Mouse (Mus musculus): ENCODE data around the gene Fgf4. TPM values are rescaled to one million over a fixed set of nuclear protein-coding genes. Genes with fewer than 3 reads are reported as not detected.
A peak's percentile ranks its signal among the peaks of the same experiment; 100 is the strongest.

Fgf4 gene
- not detected in 2 replicates for polyA plus RNA-seq (2011; ENCODE audit: insufficient read length, low read depth, missing spikeins)

DNA sequence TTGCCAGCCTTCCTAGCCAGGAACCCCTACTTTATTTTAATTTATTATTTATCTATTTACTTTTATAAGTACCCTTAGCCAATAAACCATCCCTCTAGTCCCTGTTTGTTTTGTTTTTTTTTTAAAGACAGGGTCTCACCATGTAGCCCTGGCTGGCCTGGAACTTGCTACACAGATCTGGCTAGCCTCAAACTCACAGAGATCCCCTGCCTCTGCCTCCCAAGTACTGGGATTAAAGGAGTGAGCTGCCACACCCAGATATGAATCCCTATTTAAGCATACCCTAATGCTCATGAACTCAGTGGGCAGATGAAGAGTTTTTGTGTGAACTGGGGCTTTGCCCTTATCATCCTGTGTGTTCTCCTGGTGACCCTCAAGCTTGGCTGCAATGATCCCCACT lies at the start of gene Fgf4:
Fgf4 (plus strand) TSS at position 301 of the 400 bp plus-strand sequence.
- TF ChIP-seq CTCF (IDR thresholded peaks at IDR 0.05; ENCODE audit: borderline replicate concordance, insufficient read depth, low read length) (no peak), POLR2A (IDR thresholded peaks at IDR 0.05; ENCODE audit: low read depth, low read length) (no peak)
- Histone ChIP-seq H3K4me3 (ENCODE audit: insufficient read depth, low read length) (no peak within 1 kb of the TSS), H3K27ac (ENCODE audit: insufficient read depth, low read length) (no peak within 1 kb of the TSS), H3K4me1 (ENCODE audit: control insufficient read depth, insufficient read depth, low read length) (no peaks in the 10 kb centered on the region)

DNA sequence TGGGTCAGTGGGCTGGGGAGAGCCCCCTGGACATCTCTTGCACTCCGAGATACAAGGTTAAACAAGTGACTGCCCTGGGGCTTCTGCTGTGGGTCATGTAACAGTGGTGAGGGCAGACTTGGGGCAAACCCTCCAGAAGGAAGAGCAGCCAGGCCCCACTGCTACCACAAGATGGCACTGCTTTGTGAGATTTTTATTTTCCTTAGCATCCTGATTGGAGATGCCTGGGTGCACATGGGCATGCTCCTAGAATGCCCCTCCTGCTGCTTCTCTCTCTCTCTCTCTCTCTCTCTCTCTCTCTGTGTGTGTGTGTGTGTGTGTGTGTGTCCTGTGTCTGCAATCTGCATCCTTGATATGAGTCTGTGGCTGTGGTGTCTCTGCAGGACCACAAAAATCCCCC lies 48.7 kb upstream of the Fgf4 start:
- TF ChIP-seq CTCF (IDR thresholded peaks at IDR 0.05; ENCODE audit: borderline replicate concordance, insufficient read depth, low read length) (peak; percentile 55; the same call in 1 of the 2 replicates), POLR2A (IDR thresholded peaks at IDR 0.05; ENCODE audit: low read depth, low read length) (no peak)
- no peak overlapping the region for H3K27ac ChIP-seq (ENCODE audit: insufficient read depth, low read length)
- no peak overlapping the region for H3K4me3 ChIP-seq (ENCODE audit: insufficient read depth, low read length)
- no peaks in the 10 kb centered on the region for H3K4me1 ChIP-seq (ENCODE audit: control insufficient read depth, insufficient read depth, low read length)

DNA sequence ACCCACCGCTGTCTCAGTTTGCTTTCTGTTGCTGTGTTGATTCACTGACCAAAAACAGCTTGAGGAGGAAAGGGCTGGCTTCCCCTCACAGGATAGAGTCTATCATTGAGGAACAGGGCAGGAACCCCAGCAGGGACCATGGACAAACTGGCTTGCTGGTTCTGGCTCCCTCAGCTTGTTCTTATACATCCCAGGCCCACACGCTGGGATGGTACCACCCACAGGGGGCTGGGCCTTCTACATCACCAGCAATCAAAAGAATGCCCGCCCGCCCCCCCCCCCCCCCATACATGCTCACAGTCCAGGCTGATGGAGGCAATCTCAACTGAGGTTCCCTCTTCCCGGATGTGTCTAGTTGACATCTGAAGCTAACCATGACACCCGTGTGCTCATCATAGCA lies 40.1 kb upstream of the Fgf4 start:
- H3K4me1 ChIP-seq (ENCODE audit: control insufficient read depth, insufficient read depth, low read length) = no peaks in the 10 kb centered on the region
- TF ChIP-seq CTCF (IDR thresholded peaks at IDR 0.05; ENCODE audit: borderline replicate concordance, insufficient read depth, low read length) (no peak), POLR2A (IDR thresholded peaks at IDR 0.05; ENCODE audit: low read depth, low read length) (no peak)
- H3K4me3 ChIP-seq (ENCODE audit: insufficient read depth, low read length) = no peak overlapping the region
- H3K27ac ChIP-seq (ENCODE audit: insufficient read depth, low read length) = no peak overlapping the region

DNA sequence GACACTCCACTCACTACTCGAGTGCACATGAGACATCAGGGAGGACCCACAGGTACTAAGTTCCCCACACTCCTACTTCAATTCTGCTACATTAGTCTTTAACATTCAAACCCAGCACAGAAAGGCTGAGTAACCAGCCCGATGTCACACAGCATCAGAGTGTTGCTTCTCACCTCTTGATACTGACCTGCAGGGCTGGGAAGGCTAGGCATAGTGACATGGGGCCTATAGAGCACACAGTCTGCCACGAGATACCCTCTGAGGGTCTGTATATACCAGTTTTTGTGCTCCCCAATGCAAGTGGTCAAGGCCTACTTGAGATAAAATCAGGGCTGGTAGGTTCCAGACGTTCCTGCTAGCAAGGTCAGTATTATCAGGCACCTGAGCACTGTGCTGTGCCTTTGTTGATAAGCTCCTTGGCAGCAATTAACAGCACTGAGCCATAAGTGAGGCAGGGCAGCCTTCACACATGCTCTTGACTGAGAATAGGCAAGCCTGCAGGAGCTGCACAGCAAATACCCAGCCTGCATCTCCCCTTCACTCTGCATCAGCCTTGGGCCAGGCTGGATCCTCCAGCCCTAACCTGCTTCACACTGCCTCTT lies 39.1 kb upstream of the Fgf4 start:
- no peak overlapping the region for H3K4me3 ChIP-seq (ENCODE audit: insufficient read depth, low read length)
- no peak for TF ChIP-seq POLR2A (IDR thresholded peaks at IDR 0.05; ENCODE audit: low read depth, low read length)
- TF ChIP-seq CTCF (IDR thresholded peaks at IDR 0.05; ENCODE audit: borderline replicate concordance, insufficient read depth, low read length) = no peak
- H3K27ac ChIP-seq (ENCODE audit: insufficient read depth, low read length) = no peak overlapping the region
- no peaks in the 10 kb centered on the region for H3K4me1 ChIP-seq (ENCODE audit: control insufficient read depth, insufficient read depth, low read length)

DNA sequence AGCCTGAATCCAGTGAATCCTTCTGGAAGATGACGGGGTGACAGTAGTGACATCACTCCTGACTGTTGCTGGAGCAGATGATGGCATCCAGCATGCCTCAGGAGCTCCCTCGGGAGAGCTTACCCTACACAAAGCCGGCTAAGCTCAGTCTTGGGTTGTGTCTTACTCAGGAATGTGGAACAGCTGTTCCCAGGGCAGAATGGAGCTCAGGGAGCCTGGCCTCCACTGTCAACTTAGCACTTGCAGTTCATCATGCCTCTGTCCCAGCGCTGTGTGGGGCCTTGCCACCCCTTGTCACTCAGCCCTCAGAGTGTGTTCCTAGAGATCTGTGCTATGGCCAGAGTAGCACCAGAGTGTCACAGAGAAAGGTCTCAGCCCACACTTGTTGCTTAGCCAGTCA lies 35.6 kb upstream of the Fgf4 start:
- no peak for TF ChIP-seq POLR2A (IDR thresholded peaks at IDR 0.05; ENCODE audit: low read depth, low read length)
- Histone ChIP-seq H3K4me1 (ENCODE audit: control insufficient read depth, insufficient read depth, low read length) (no peaks in the 10 kb centered on the region), H3K4me3 (ENCODE audit: insufficient read depth, low read length) (no peak overlapping the region), H3K27ac (ENCODE audit: insufficient read depth, low read length) (no peak overlapping the region)

DNA sequence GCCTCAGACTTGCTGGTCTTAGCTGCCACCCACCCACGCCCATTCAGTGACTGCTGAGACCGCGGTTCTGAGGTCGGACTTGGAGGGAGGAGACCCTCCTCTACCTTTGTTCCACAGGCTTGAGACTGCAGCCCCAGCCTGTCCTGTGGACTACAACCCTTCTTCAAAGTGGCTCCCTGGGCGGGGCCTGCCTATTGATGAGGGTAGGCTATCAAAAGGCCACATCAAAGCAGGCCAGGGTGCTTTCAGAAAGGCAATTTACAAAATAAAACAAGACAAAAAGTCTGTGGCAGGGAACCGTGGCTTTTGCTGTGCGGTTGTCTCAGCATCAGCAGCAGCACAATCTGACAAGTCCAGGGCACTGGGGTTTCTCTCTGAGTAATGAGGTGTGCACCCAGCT lies 25.3 kb upstream of the Fgf4 start:
- no peak for TF ChIP-seq POLR2A (IDR thresholded peaks at IDR 0.05; ENCODE audit: low read depth, low read length)
- TF ChIP-seq CTCF (IDR thresholded peaks at IDR 0.05; ENCODE audit: borderline replicate concordance, insufficient read depth, low read length) = no peak
- Histone ChIP-seq H3K4me3 (ENCODE audit: insufficient read depth, low read length) (no peak overlapping the region), H3K4me1 (ENCODE audit: control insufficient read depth, insufficient read depth, low read length) (no peaks in the 10 kb centered on the region), H3K27ac (ENCODE audit: insufficient read depth, low read length) (no peak overlapping the region)

DNA sequence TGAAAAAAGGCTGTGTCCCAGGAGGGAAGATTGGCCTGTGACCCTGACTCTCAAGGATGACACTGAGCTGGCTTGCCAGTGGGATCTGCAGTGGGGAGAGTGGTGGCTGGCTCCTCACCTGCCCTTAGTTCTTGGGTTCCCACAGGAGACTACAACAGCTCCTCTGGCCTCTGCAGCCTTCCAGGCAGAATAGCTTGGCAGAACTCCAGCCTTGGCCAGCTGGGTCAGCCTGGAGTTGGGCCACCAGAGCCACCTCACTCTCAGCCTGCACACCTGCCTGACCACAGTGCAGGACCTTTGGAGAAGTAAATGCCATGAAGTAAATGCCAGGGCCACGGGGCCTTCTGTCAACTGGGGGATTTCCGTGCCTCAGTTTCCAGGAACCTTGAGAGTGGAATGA lies 23.2 kb upstream of the Fgf4 start:
- Histone ChIP-seq H3K27ac (ENCODE audit: insufficient read depth, low read length) (no peak overlapping the region), H3K4me1 (ENCODE audit: control insufficient read depth, insufficient read depth, low read length) (no peaks in the 10 kb centered on the region), H3K4me3 (ENCODE audit: insufficient read depth, low read length) (no peak overlapping the region)
- TF ChIP-seq CTCF (IDR thresholded peaks at IDR 0.05; ENCODE audit: borderline replicate concordance, insufficient read depth, low read length) (no peak), POLR2A (IDR thresholded peaks at IDR 0.05; ENCODE audit: low read depth, low read length) (no peak)

DNA sequence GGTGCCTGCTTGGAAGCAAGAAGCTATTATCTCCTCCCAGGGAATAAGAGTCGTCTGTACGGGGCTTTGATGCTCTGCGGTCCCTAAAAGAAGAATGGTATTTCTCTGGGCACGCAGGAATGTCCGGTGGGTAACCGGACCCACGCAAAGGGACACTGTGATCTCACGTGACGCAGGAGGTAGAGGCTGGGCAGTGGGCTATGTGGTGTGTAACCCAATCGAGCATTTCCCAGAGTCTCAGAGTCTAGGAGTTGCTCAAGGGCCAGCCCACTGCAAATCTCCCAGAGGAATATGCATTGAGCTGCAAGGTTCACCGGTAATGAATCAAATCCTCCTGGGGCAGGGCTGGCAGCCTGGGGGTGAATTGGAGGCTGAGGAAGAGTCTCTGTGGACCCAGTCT lies 18.8 kb upstream of the Fgf4 start:
- no peak for TF ChIP-seq POLR2A (IDR thresholded peaks at IDR 0.05; ENCODE audit: low read depth, low read length)
- TF ChIP-seq CTCF (IDR thresholded peaks at IDR 0.05; ENCODE audit: borderline replicate concordance, insufficient read depth, low read length) = no peak
- Histone ChIP-seq H3K4me3 (ENCODE audit: insufficient read depth, low read length) (no peak overlapping the region), H3K27ac (ENCODE audit: insufficient read depth, low read length) (no peak overlapping the region), H3K4me1 (ENCODE audit: control insufficient read depth, insufficient read depth, low read length) (no peaks in the 10 kb centered on the region)

DNA sequence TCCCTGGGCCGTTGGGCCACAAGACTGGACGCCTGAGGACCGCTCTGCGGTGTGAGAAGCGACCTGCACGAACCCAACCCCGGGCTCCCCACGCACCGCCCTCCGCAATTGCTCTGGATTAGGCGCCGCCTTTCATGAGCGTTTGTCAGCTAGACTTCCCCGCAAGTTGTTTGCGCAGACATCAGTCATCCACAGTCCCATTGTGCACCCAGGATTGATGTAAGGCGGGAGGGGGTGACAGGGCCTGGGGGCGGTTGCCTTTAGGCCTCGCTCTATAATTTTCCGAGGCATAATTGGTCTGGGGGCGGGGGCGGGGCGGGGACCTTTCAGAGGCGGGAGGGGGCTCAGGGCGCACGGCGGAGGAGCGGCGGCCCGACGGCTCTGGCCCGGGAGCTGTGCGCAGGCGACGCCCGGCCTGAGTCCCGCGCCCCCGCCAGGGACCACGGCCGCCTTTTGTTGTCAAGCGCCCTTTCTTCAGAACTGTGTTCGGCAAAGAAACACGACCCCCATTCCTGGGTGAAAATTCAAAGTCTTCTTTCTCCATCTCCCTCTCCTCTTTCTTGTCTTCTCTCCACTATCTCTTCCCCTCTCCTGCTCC lies 9.2 kb upstream of the Fgf4 start, which contains the start of gene Fgf3:
Fgf3 (plus strand) TSS at position 193 of the 598 bp plus-strand sequence.
- no peak within 1 kb of the TSS for H3K4me3 ChIP-seq (ENCODE audit: insufficient read depth, low read length)
- H3K4me1 ChIP-seq (ENCODE audit: control insufficient read depth, insufficient read depth, low read length) = no peaks in the 10 kb centered on the region
- TF ChIP-seq CTCF (IDR thresholded peaks at IDR 0.05; ENCODE audit: borderline replicate concordance, insufficient read depth, low read length) (no peak), POLR2A (IDR thresholded peaks at IDR 0.05; ENCODE audit: low read depth, low read length) (no peak)
- H3K27ac ChIP-seq (ENCODE audit: insufficient read depth, low read length) = no peak within 1 kb of the TSS
